Mouse (Mus musculus) heart, postnatal 0 days (tissue): ENCODE data around the gene Muc1.

Source experiments
- CTCF ChIP-seq: IDR thresholded peaks from 2 replicates; pipeline ENCODE4 v1.5.1; 2016; ENCODE audit warnings: antibody characterized with exemption, control low read depth, low read depth
- EP300 ChIP-seq: IDR thresholded peaks from 2 replicates; pipeline ENCODE4 v1.6.1; 2016; ENCODE audit warnings: antibody characterized with exemption, low read depth

GRCm38 (mm10) chr3:89244158-89244981, 15.5 kb downstream of the Muc1 start:
- TF ChIP-seq CTCF (no peak), EP300 (no peak)
